Mouse (Mus musculus): ENCODE results near the gene Gm43064.

DNA sequence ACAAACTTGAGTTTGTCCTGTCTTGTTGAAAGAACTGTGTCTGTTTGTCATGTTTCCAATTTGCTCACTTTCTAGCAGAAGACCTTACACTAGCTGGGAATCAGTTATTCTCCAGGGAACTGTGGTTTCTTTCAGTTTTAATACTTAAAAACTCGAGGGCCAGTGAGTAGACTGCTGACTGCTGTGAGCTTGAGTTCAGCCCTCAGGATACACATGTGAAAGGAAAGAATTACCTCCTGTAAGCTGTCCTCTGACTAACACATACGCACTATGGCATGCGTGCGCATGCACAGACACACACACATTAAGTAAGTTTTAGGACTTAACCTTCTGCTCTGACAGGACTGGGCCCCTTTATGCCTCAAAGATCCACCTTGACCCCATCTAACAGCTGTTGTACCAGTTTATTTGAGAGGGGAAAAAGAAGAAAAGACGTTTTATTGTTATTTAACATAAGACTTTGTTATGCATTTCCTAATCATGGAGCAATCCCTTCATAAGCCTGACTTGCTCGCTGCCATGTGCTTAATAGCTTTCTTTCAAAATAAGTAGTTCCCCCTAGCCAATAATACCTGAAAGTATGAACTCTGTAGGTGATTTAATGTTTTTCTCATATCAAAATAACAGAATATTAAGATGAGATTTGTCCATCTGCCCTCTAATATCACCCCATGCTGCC, 26.0 kb downstream of the Gm43064 start:
- TF ChIP-seq CTCF (IDR thresholded peaks at IDR 0.05; ENCODE audit: low read depth) (no peak), EP300 (IDR thresholded peaks at IDR 0.05; ENCODE audit: low read depth) (no peak)
